Mouse (Mus musculus): ENCODE measurements around the gene Ntn5.
"Not testable (repeated sequence)": the region's sequence is repeated elsewhere in the genome, so short reads cannot be mapped to it uniquely, and the experiment has no call there.

The Ntn5 gene

GRCm38 (mm10) chr7:45654424-45655047, 29.3 kb upstream of the Ntn5 start:
- DNase-seq (ENCODE audit: extremely low read depth, insufficient read length, low spot score) = no peak

GRCm38 (mm10) chr7:45660746-45661478, 22.9 kb upstream of the Ntn5 start:
- DNase-seq (ENCODE audit: extremely low read depth, insufficient read length, low spot score) = no peak

GRCm38 (mm10) chr7:45661702-45662101, 22.1 kb upstream of the Ntn5 start:
- not testable (repeated sequence) for DNase-seq (ENCODE audit: extremely low read depth, insufficient read length, low spot score)

GRCm38 (mm10) chr7:45665303-45666138, 18.3 kb upstream of the Ntn5 start:
- DNase-seq (ENCODE audit: extremely low read depth, insufficient read length, low spot score) = no peak

GRCm38 (mm10) chr7:45666161-45666560, 17.7 kb upstream of the Ntn5 start, which contains the start of gene Fut2:
TSS of gene Fut2 (minus strand) at chr7:45666394.
- no peak for DNase-seq (ENCODE audit: extremely low read depth, insufficient read length, low spot score)

GRCm38 (mm10) chr7:45667761-45668160, 16.1 kb upstream of the Ntn5 start:
- no peak for DNase-seq (ENCODE audit: extremely low read depth, insufficient read length, low spot score)

- DNase-seq (ENCODE audit: extremely low read depth, insufficient read length, low spot score) = no peak
Measured at GRCm38 (mm10) chr7:45668921-45669320, 14.9 kb upstream of the Ntn5 start.

GRCm38 (mm10) chr7:45677627-45678295, 6.1 kb upstream of the Ntn5 start:
- no peak for DNase-seq (ENCODE audit: extremely low read depth, insufficient read length, low spot score)

GRCm38 (mm10) chr7:45678513-45678912, 5.3 kb upstream of the Ntn5 start:
- peak; percentile 60 for DNase-seq (ENCODE audit: extremely low read depth, insufficient read length, low spot score)

GRCm38 (mm10) chr7:45679966-45680621, 3.7 kb upstream of the Ntn5 start:
- DNase-seq (ENCODE audit: extremely low read depth, insufficient read length, low spot score) = peak; percentile 73

- no peak for DNase-seq (ENCODE audit: extremely low read depth, insufficient read length, low spot score)
Measured at GRCm38 (mm10) chr7:45681046-45681736, 2.6 kb upstream of the Ntn5 start.

- DNase-seq (ENCODE audit: extremely low read depth, insufficient read length, low spot score) = peak; percentile 69
Measured at GRCm38 (mm10) chr7:45682144-45683126, 1.4 kb upstream of the Ntn5 start.

- DNase-seq (ENCODE audit: extremely low read depth, insufficient read length, low spot score) = no peak
Measured at GRCm38 (mm10) chr7:45685811-45686210, 2.0 kb downstream of the Ntn5 start.

- DNase-seq (ENCODE audit: extremely low read depth, insufficient read length, low spot score) = no peak
Measured at GRCm38 (mm10) chr7:45686841-45687240, 3.0 kb downstream of the Ntn5 start.

GRCm38 (mm10) chr7:45689099-45689498, 5.3 kb downstream of the Ntn5 start:
- no peak for DNase-seq (ENCODE audit: extremely low read depth, insufficient read length, low spot score)

- DNase-seq (ENCODE audit: extremely low read depth, insufficient read length, low spot score) = no peak
Measured at GRCm38 (mm10) chr7:45689800-45690199, 6.0 kb downstream of the Ntn5 start.

- DNase-seq (ENCODE audit: extremely low read depth, insufficient read length, low spot score) = no peak
Measured at GRCm38 (mm10) chr7:45692364-45692763, 8.5 kb downstream of the Ntn5 start.

- DNase-seq (ENCODE audit: extremely low read depth, insufficient read length, low spot score) = no peak
Measured at GRCm38 (mm10) chr7:45693921-45694591, 10.2 kb downstream of the Ntn5 start, which contains the start of gene Sec1. TSS of gene Sec1 (minus strand) at chr7:45694402.

Data from 3134 (cell line).